Mouse (Mus musculus) thymus, adult 2 months (tissue): ENCODE measurements at regions not wholly inside any gene's neighbourhood (a gene's known extent, or its start where the extent isn't known, plus 50 kb on each side); places are given as distances from the start of the nearest gene placed in this dataset.

Source experiments
- CTCF ChIP-seq: fragments of 200-500 bp; IDR thresholded peaks from 2 replicates; pipeline ENCODE4 v1.5.1; 2012; ENCODE audit warnings: mild to moderate bottlenecking, control low read depth, low read length, moderate library complexity, borderline replicate concordance; ENCODE audit not compliant: control insufficient read depth, poor library complexity, insufficient read depth; ENCODE audit errors: extremely low read depth
- POLR2A ChIP-seq: fragments of 200-500 bp; IDR thresholded peaks from 2 replicates; pipeline ENCODE4 v1.6.1; 2012; ENCODE audit warnings: mild to moderate bottlenecking, low read length, control low read depth, moderate library complexity; ENCODE audit not compliant: control insufficient read depth, poor library complexity, insufficient read depth; ENCODE audit errors: extremely low read depth

DNA sequence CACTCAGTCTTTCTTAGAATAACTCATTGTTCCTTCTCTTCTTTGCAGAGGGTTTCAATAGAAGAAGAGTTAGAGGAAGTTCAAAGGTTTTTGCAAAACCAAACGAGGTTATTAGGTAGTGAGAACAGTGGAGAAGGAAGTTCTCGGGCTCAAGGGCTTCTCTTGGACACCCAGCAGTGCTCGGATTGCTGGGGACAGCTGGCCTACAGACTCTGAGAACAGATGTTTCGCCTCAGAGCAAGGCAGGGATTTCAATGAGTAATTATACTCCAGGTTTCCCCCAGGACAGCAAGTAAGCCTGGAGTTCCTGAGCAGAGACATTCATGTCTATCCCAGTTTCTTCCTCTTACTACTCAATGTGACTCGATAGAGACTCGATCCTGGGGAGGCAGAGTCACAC is 94.4 kb downstream of the Cd24a start:
- TF ChIP-seq CTCF (no peak), POLR2A (no peak)
